Mouse (Mus musculus) myocyte (in vitro differentiated cells): ENCODE measurements around the gene Lrrc36.

Source experiments
- E2F4 ChIP-seq: IDR thresholded peaks from one replicate; pipeline ENCODE4 v1.6.1; 2011; ENCODE audit warnings: mild to moderate bottlenecking, control low read depth, moderate library complexity; ENCODE audit not compliant: insufficient read depth
- MAX ChIP-seq: IDR thresholded peaks from one replicate; pipeline ENCODE4 v1.6.1; 2011; ENCODE audit warnings: low read depth, mild to moderate bottlenecking, control low read depth
- MYOD1 ChIP-seq, 3 experiments: IDR thresholded peaks; one replicate each; pipeline ENCODE4 v1.6.1; 2011; ENCODE audit warnings: control low read depth in 2 of 3, low read depth in 2 of 3, mild to moderate bottlenecking in 2 of 3, moderate library complexity in 1 of 3; ENCODE audit not compliant: insufficient read length in 2 of 3, control insufficient read depth in 1 of 3
- MYOG ChIP-seq, 3 experiments: IDR thresholded peaks; one replicate each; pipeline ENCODE4 v1.6.1; 2011; ENCODE audit warnings: control low read depth in 2 of 3, low read depth in 2 of 3, mild to moderate bottlenecking in 2 of 3; ENCODE audit not compliant: insufficient read length in 2 of 3, control insufficient read depth in 1 of 3, insufficient read depth in 1 of 3
- POLR2A ChIP-seq: IDR thresholded peaks from one replicate; pipeline ENCODE4 v1.6.1; 2011; ENCODE audit warnings: low read depth, mild to moderate bottlenecking, control low read depth, moderate library complexity; ENCODE audit not compliant: insufficient read length
- TCF12 ChIP-seq: IDR thresholded peaks from one replicate; pipeline ENCODE4 v1.6.1; 2011; ENCODE audit warnings: mild to moderate bottlenecking, control low read depth; ENCODE audit not compliant: poor library complexity, insufficient read depth, severe bottlenecking
- USF1 ChIP-seq: IDR thresholded peaks from one replicate; pipeline ENCODE4 v1.6.1; 2011; ENCODE audit warnings: low read depth, mild to moderate bottlenecking, control low read depth, moderate library complexity

- TF ChIP-seq TCF12 (no peak), USF1 (no peak), MAX (no peak), E2F4 (no peak), POLR2A (no peak), MYOG (IDR thresholded peaks at IDR 0.05; ENCODE audit: control insufficient read depth in 1 of 3, insufficient read depth in 1 of 3, insufficient read length in 2 of 3, low read depth in 2 of 3) (no peak), MYOD1 (IDR thresholded peaks at IDR 0.05; ENCODE audit: control insufficient read depth in 1 of 3, insufficient read length in 2 of 3, low read depth in 2 of 3) (no peak)
These were observed 56.4 kb downstream of the Lrrc36 start for GRCm38 (mm10) chr8:105469816-105470215.
